Mouse (Mus musculus): Measurements from ENCODE around the gene Mrpl53. TPM values are rescaled to one million over a fixed set of nuclear protein-coding genes. Genes with fewer than 3 reads are reported as not detected.
A peak's percentile ranks its signal among the peaks of the same experiment; 100 is the strongest.

Gene Mrpl53
- polyA plus RNA-seq, 1 experiment from 2014 or later, result 166 TPM

DNA sequence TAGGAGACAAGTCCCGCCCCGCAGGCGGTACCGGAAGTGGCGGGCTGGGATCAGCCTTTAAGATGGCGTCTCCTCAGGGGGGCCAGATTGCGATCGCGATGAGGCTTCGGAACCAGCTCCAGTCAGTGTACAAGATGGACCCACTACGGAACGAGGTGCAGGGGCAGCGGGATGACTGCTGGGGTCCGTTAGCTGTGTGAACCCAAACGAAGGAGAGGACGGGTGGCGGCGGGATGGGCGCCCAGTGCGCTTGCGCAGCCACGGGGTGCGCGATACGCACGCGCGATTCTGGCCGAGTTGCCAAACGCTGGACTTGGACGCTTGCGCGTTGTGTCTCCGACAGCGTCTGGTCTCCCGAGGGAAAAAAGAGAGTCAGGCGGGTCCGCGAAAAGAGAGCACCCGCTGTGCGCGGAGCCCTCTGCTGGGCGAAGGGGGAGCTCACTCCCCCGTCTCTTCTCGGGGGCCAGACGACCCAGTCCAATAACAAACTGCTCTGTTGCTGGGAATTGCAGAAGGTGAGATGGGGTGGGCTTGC is 30.4 kb upstream of the Mrpl53 start:
- Histone ChIP-seq H3K27me3 (ENCODE audit: insufficient read depth, low read length) (peaks cover 12% of the 10 kb centered on the region; the same call in 1 of the 2 replicates), H3K4me3 (replicated peaks; ENCODE audit: low read depth, low read length) (peak overlapping the region; percentile 66), H3K9ac (ENCODE audit: low read depth, low read length) (peak overlapping the region; percentile 76), H3K9me3 (replicated peaks; ENCODE audit: low read length) (no peaks in the 10 kb centered on the region), H3K4me1 (replicated peaks; ENCODE audit: insufficient read depth, low read length) (0 out of 2 replicates have a peak, but pooled peaks cover 4% of the 10 kb centered on the region), H3K36me3 (ENCODE audit: insufficient read depth, low read length) (peaks cover 4% of the 10 kb centered on the region; the same call in 1 of the 2 replicates), H3K27ac (peak overlapping the region; percentile 87), H3K4me2 (ENCODE audit: low read length) (peak overlapping the region; percentile 98)
- under 1% methylated on average over 46 of the region's 46 CpGs for WGBS
- peak; percentile 96 for DNase-seq (ENCODE audit: low spot score)
- peak; percentile 72 for TF ChIP-seq CTCF (IDR thresholded peaks at IDR 0.05; ENCODE audit: low read depth)
- ATAC-seq (replicated peaks; ENCODE audit: low FRiP score, low read depth), result peak; percentile 91

DNA sequence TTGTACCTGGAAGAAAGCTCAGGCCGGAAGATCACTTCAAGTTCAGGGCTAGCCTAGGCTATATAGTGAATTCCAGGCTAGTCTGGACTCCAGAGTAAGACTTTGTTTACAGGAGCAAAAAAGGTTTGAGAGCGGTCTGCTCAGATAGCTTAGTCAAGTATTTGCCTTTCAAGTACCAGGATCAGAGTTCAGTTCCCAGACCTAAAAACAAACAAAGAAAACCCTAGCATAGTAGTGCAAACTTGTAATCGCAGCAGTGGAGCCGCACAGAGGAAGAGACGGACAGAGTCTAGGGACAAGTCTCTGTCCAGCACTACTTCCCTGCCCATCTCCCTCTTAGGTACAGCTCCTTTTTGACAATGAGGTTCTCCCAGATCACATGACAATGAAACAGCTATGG is 28.6 kb upstream of the Mrpl53 start:
- peaks cover 4% of the 10 kb centered on the region; the same call in 1 of the 2 replicates for H3K36me3 ChIP-seq (ENCODE audit: insufficient read depth, low read length)
- no peak for TF ChIP-seq CTCF (IDR thresholded peaks at IDR 0.05; ENCODE audit: low read depth)
- H3K9me3 ChIP-seq (replicated peaks; ENCODE audit: low read length), result no peaks in the 10 kb centered on the region
- 0 out of 2 replicates have a peak, but pooled peaks cover 4% of the 10 kb centered on the region for H3K4me1 ChIP-seq (replicated peaks; ENCODE audit: insufficient read depth, low read length)
- H3K27ac ChIP-seq, result no peak overlapping the region
- H3K27me3 ChIP-seq (ENCODE audit: insufficient read depth, low read length), result no peaks in the 10 kb centered on the region
- ATAC-seq (replicated peaks; ENCODE audit: low FRiP score, low read depth) (no peak), DNase-seq (ENCODE audit: low spot score) (no peak)
- H3K4me3 ChIP-seq (replicated peaks; ENCODE audit: low read depth, low read length), result no peak overlapping the region
- no peak overlapping the region for H3K4me2 ChIP-seq (ENCODE audit: low read length)
- H3K9ac ChIP-seq (ENCODE audit: low read depth, low read length), result no peak overlapping the region
- WGBS, result 94% methylated on average over 5 of the region's 5 CpGs

DNA sequence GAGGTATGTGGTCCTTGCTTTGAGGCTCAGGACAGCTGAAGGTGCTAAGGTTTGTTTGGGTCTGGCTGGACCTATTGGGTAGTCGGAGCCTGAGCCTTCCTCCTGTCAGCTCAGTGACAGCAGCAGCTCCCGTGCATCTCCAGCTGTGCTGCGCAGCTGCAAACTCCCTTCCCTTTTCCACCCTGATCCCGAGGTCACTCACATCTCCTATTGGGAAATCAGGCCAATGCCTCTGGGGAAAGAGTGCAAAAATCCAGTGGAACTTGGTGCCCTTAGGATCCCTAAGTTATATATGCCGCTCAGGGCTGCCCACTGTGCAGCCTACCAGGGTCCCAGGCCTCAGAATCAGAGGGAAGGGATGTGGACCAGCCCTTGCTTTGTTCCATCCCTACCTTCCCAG is 25.3 kb upstream of the Mrpl53 start:
- Histone ChIP-seq H3K4me3 (replicated peaks; ENCODE audit: low read depth, low read length) (no peak overlapping the region), H3K4me2 (ENCODE audit: low read length) (no peak overlapping the region), H3K9ac (ENCODE audit: low read depth, low read length) (no peak overlapping the region), H3K27ac (no peak overlapping the region), H3K27me3 (ENCODE audit: insufficient read depth, low read length) (peaks cover 14% of the 10 kb centered on the region; the same call in 1 of the 2 replicates), H3K4me1 (replicated peaks; ENCODE audit: insufficient read depth, low read length) (peaks cover 15% of the 10 kb centered on the region), H3K36me3 (ENCODE audit: insufficient read depth, low read length) (peaks cover 4% of the 10 kb centered on the region; the same call in 1 of the 2 replicates), H3K9me3 (replicated peaks; ENCODE audit: low read length) (no peaks in the 10 kb centered on the region)
- TF ChIP-seq CTCF (IDR thresholded peaks at IDR 0.05; ENCODE audit: low read depth), result no peak
- WGBS, result 32% methylated on average over 5 of the region's 5 CpGs
- no peak for ATAC-seq (replicated peaks; ENCODE audit: low FRiP score, low read depth)
- no peak for DNase-seq (ENCODE audit: low spot score)

DNA sequence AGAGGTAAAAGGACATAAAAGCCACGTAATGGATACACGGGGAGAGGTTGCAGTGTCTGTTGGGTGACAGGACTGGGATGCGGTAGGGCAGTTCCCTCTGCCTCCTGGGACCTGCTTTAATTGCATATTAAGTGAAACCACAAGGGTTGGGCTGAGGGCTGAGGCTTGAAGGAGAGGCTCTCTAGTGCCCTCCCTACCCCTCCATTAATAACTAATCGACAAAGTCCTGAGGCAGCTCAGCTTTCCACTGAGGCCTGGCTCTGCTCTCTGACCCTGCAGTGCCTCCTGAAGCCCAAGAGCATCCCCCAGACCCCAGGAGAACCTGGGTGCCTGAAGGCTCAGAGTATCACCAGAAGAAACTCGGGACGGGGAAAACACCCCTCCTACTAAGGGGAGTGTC is 24.4 kb upstream of the Mrpl53 start:
- no peak for TF ChIP-seq CTCF (IDR thresholded peaks at IDR 0.05; ENCODE audit: low read depth)
- 15% methylated on average over 6 of the region's 6 CpGs for WGBS
- ATAC-seq (replicated peaks; ENCODE audit: low FRiP score, low read depth), result no peak
- Histone ChIP-seq H3K4me3 (replicated peaks; ENCODE audit: low read depth, low read length) (no peak overlapping the region), H3K9ac (ENCODE audit: low read depth, low read length) (no peak overlapping the region), H3K9me3 (replicated peaks; ENCODE audit: low read length) (no peaks in the 10 kb centered on the region), H3K27me3 (ENCODE audit: insufficient read depth, low read length) (peaks cover 20% of the 10 kb centered on the region; the same call in 1 of the 2 replicates), H3K4me1 (replicated peaks; ENCODE audit: insufficient read depth, low read length) (peaks cover 11% of the 10 kb centered on the region), H3K27ac (no peak overlapping the region), H3K36me3 (ENCODE audit: insufficient read depth, low read length) (peaks cover 4% of the 10 kb centered on the region; the same call in 1 of the 2 replicates), H3K4me2 (ENCODE audit: low read length) (peak overlapping the region; percentile 18; the same call in 1 of the 2 replicates)
- peak; percentile 39 for DNase-seq (ENCODE audit: low spot score)

DNA sequence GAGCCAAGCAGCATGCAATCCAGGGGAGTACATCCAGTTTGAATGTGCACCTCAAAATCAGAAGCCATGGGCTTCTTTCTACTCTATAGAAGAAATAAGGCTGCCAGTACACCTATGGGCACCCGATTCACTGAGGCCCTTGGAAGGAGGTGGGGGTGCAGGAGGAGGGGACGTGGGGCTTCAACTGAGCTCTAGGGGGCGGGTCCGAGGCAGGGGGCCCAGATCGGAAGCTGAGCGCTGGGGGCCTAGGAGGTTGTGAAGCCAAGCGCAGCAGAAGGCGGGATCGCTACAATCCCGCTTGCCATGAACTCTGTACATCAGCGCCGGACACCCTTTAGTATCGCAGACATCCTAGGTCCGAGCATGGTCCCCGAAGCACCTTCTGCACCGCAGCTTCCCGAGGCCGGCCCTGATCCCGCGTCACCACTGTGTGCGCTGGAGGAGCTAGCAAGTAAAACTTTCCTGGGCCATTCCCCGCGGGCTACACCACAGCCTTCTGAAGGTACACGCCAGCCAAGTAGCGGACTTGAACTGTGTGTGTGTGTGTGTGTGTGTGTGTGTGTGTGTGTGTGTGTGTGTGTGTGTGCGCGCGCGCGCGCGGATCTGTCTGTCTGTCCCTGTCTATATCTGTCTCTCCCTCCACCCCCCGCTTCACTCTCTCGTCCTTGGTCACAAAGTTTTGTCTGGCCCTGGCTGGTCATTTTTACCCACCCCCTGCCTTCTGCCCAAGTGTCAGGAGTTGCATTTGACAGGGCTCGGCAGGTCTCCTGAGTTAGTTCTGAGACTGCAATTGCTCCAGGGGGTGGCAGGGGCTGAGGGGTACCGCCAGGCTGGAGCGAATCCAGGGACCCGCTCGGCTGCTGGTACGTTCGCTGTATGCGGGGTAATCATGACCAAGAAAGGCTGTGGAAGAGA is 22.5 kb upstream of the Mrpl53 start, which contains the start of gene Lbx2:
Gene Lbx2, plus strand, starts transcription at position 247 of the 915 bp plus-strand sequence.
- Histone ChIP-seq H3K4me1 (replicated peaks; ENCODE audit: insufficient read depth, low read length) (peaks cover 11% of the 10 kb centered on the region), H3K4me2 (ENCODE audit: low read length) (peak within 1 kb of the TSS; percentile 55), H3K9me3 (replicated peaks; ENCODE audit: low read length) (no peaks in the 10 kb centered on the region), H3K27ac (no peak within 1 kb of the TSS), H3K27me3 (ENCODE audit: insufficient read depth, low read length) (peaks cover 20% of the 10 kb centered on the region; the same call in 1 of the 2 replicates), H3K9ac (ENCODE audit: low read depth, low read length) (0 out of 2 replicates have a peak within 1 kb of the TSS, but pooled peaks have one; percentile 8), H3K4me3 (replicated peaks; ENCODE audit: low read depth, low read length) (peak within 1 kb of the TSS; percentile 20; the same call in 1 of the 2 replicates), H3K36me3 (ENCODE audit: insufficient read depth, low read length) (no peaks in the 10 kb centered on the region)
- DNase-seq (ENCODE audit: low spot score), result no peak
- WGBS, result 5% methylated on average over 37 of the region's 42 CpGs
- no peak for TF ChIP-seq CTCF (IDR thresholded peaks at IDR 0.05; ENCODE audit: low read depth)
- ATAC-seq (replicated peaks; ENCODE audit: low FRiP score, low read depth), result no peak; the same call in 1 of the 2 replicates

Measured in kidney, postnatal 0 days (tissue).